Mouse (Mus musculus): ENCODE measurements at regions not wholly inside any gene's neighbourhood (a gene's known extent, or its start where the extent isn't known, plus 50 kb on each side); places are given as distances from the start of the nearest gene placed in this dataset.
"Not testable (repeated sequence)": the region's sequence is repeated elsewhere in the genome, so short reads cannot be mapped to it uniquely, and the experiment has no call there.

DNA sequence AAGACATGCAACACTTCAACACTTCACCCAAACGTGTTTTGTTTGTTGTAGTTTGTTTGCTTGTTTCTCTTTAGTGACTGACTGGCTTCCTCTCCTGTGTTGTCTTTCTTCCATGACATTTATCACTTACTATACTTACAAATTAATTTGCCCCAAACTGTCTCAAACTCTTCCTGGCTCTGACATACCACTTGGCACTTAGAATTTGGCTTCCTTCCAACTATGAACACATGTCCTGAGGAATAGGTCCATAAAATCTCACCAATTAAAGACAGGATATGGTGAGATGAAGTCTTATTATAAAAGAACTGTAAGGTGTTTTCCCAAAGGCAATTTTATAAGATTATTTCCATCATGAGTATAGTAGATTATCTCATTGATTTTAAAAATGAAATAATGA is 386.0 kb downstream of the Tlr4 start:
- H3K9me3 ChIP-seq (ENCODE audit: control insufficient read depth, low read length) = no peaks in the 10 kb centered on the region
- WGBS = 69% methylated on average over 1 of the region's 1 CpGs
- H3K9ac ChIP-seq (ENCODE audit: low read depth, low read length) = no peak overlapping the region
- H3K27ac ChIP-seq (ENCODE audit: low read depth, low read length) = no peak overlapping the region
- H3K4me3 ChIP-seq (ENCODE audit: low read depth, low read length) = no peak overlapping the region
- ATAC-seq (ENCODE audit: low FRiP score) (no peak), DNase-seq (ENCODE audit: low spot score) (no peak)
- H3K4me1 ChIP-seq (replicated peaks; ENCODE audit: control insufficient read depth, insufficient read depth, low read length) = no peaks in the 10 kb centered on the region
- no peaks in the 10 kb centered on the region for H3K27me3 ChIP-seq (ENCODE audit: control insufficient read depth, insufficient read depth, low read length)
- no peak overlapping the region for H3K4me2 ChIP-seq (replicated peaks; ENCODE audit: low read depth, low read length)
- H3K36me3 ChIP-seq (ENCODE audit: control insufficient read depth, insufficient read depth, low read length) = no peaks in the 10 kb centered on the region

DNA sequence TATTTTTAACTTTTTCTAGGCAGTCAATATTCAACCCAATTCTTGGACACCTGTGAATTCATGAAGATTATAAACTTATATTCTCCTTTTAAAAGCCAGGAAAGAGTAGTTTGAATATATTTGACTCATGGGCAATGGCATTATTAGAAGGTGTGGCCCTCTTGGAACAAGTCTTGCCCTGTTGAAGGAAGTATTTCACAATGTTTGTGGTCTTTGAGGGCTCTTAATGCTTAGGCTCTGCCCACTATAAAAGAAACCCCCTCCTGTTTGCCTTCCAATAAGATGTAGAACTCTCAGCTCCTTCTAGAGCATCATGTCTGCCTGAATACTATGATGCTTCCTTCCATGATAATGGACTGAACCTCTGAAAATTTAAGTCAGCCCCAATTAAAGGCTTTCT is 397.1 kb downstream of the Tlr4 start:
- no peak for ATAC-seq (ENCODE audit: low FRiP score)

DNA sequence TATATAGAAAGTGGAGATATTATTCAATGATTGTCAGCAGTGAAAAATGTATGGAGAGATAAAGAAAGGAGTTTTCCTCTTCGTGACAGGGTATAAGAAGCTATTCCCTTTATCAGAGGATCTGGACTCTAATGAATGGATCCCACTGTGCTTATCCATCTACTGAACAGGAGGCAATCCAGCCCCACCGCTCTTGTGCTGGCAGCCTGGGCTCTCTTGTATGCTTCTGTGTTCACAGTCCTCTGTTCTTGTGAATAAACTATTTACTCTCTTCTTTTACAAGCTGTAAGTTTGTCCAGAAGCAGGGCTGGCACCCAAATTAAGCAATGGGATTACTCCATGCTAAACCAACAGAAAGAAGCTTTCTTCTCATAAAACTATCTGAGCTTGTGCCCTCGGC is 401.8 kb downstream of the Tlr4 start:
- 83% methylated on average over 3 of the region's 3 CpGs for WGBS
- H3K9ac ChIP-seq (ENCODE audit: low read depth, low read length) = no peak overlapping the region
- DNase-seq (ENCODE audit: low spot score) (no peak), ATAC-seq (ENCODE audit: low FRiP score) (no peak)
- H3K36me3 ChIP-seq (ENCODE audit: control insufficient read depth, insufficient read depth, low read length) = no peaks in the 10 kb centered on the region
- H3K4me2 ChIP-seq (replicated peaks; ENCODE audit: low read depth, low read length) = no peak overlapping the region
- no peaks in the 10 kb centered on the region for H3K4me1 ChIP-seq (replicated peaks; ENCODE audit: control insufficient read depth, insufficient read depth, low read length)
- no peak overlapping the region for H3K4me3 ChIP-seq (ENCODE audit: low read depth, low read length)
- H3K27ac ChIP-seq (ENCODE audit: low read depth, low read length) = no peak overlapping the region
- no peaks in the 10 kb centered on the region for H3K27me3 ChIP-seq (ENCODE audit: control insufficient read depth, insufficient read depth, low read length)
- H3K9me3 ChIP-seq (ENCODE audit: control insufficient read depth, low read length) = no peaks in the 10 kb centered on the region

More for the DNA sequence above, 397.1 kb downstream of the Tlr4 start:
- no peak overlapping the region for H3K4me3 ChIP-seq (ENCODE audit: low read depth, low read length)
- H3K4me1 ChIP-seq (replicated peaks; ENCODE audit: control insufficient read depth, insufficient read depth, low read length) = no peaks in the 10 kb centered on the region
- no peak overlapping the region for H3K27ac ChIP-seq (ENCODE audit: low read depth, low read length)
- no peaks in the 10 kb centered on the region for H3K9me3 ChIP-seq (ENCODE audit: control insufficient read depth, low read length)
- DNase-seq (ENCODE audit: low spot score) = no peak
- no peaks in the 10 kb centered on the region for H3K27me3 ChIP-seq (ENCODE audit: control insufficient read depth, insufficient read depth, low read length)
- no peaks in the 10 kb centered on the region for H3K36me3 ChIP-seq (ENCODE audit: control insufficient read depth, insufficient read depth, low read length)
- no peak overlapping the region for H3K9ac ChIP-seq (ENCODE audit: low read depth, low read length)
- no peak overlapping the region for H3K4me2 ChIP-seq (replicated peaks; ENCODE audit: low read depth, low read length)

DNA sequence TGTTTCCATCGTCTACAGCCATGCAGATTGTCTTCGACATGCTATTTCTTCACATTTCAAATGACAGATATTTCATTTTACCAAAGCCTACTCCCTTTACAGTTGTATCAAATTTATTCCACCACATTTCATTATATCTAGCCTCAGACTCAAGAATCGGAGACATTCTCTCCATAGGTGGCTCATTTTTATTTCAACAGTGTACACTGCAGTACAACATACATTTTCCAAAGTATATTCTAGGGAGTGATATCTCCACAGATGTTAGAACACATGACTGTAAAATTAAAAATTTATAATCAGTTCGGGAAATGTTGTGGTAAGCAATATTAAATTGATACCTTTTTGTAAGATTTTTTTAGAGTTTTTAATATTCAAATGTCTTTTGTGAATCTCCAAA is 446.2 kb downstream of the Tlr4 start:
- no peaks in the 10 kb centered on the region for H3K4me1 ChIP-seq (replicated peaks; ENCODE audit: control insufficient read depth, insufficient read depth, low read length)
- no peaks in the 10 kb centered on the region for H3K9me3 ChIP-seq (ENCODE audit: control insufficient read depth, low read length)
- H3K27me3 ChIP-seq (ENCODE audit: control insufficient read depth, insufficient read depth, low read length) = no peaks in the 10 kb centered on the region
- WGBS = 88% methylated on average over 4 of the region's 4 CpGs
- no peak overlapping the region for H3K4me3 ChIP-seq (ENCODE audit: low read depth, low read length)
- H3K4me2 ChIP-seq (replicated peaks; ENCODE audit: low read depth, low read length) = no peak overlapping the region
- no peak overlapping the region for H3K9ac ChIP-seq (ENCODE audit: low read depth, low read length)
- no peak overlapping the region for H3K27ac ChIP-seq (ENCODE audit: low read depth, low read length)
- ATAC-seq (ENCODE audit: low FRiP score) (no peak), DNase-seq (ENCODE audit: low spot score) (no peak)
- H3K36me3 ChIP-seq (ENCODE audit: control insufficient read depth, insufficient read depth, low read length) = no peaks in the 10 kb centered on the region

DNA sequence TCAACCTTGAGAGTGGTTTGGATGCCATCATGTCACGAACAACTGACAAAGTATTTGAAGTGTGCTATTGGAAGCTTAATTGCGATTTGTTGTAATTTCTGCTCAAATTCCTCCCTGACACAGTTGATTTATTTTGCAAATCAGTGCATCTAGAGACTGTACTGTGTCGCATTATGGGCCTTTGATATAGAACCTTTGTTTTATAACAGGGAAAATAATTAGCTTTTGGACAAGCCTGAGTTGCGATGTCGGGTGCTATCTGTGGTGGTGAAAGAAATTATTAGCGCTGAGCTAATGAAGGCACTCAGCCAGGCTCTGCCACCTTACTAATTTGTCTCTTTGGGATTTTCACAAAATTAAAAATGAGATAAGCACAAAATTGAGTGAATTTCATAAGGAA is 473.6 kb downstream of the Tlr4 start:
- Histone ChIP-seq H3K4me1 (replicated peaks; ENCODE audit: control insufficient read depth, insufficient read depth, low read length) (no peaks in the 10 kb centered on the region), H3K27ac (ENCODE audit: low read depth, low read length) (no peak overlapping the region), H3K4me3 (ENCODE audit: low read depth, low read length) (no peak overlapping the region), H3K9me3 (ENCODE audit: control insufficient read depth, low read length) (no peaks in the 10 kb centered on the region), H3K36me3 (ENCODE audit: control insufficient read depth, insufficient read depth, low read length) (no peaks in the 10 kb centered on the region), H3K9ac (ENCODE audit: low read depth, low read length) (no peak overlapping the region), H3K4me2 (replicated peaks; ENCODE audit: low read depth, low read length) (no peak overlapping the region), H3K27me3 (ENCODE audit: control insufficient read depth, insufficient read depth, low read length) (no peaks in the 10 kb centered on the region)
- no peak for ATAC-seq (ENCODE audit: low FRiP score)
- no peak for DNase-seq (ENCODE audit: low spot score)
- WGBS = 78% methylated on average over 6 of the region's 6 CpGs

DNA sequence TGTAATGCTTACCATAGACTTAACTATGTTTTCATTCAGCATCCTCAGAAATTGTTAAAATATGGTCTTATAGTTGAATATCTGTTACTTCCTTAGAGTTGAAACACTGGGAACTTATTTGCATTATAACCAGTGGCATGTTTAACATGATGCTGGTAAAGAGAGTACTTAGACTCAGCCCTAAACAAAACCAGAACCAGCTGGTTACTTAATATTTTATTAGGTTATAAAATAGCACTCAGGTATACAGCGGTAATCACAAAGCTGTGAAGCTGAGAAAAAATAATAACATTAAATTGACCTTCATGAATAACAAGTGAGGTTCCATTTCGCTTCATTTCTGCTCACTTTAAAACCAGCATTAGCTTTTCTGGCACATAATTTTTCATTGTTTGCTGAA is 474.4 kb downstream of the Tlr4 start:
- Histone ChIP-seq H3K27me3 (ENCODE audit: control insufficient read depth, insufficient read depth, low read length) (no peaks in the 10 kb centered on the region), H3K36me3 (ENCODE audit: control insufficient read depth, insufficient read depth, low read length) (no peaks in the 10 kb centered on the region), H3K4me1 (replicated peaks; ENCODE audit: control insufficient read depth, insufficient read depth, low read length) (no peaks in the 10 kb centered on the region), H3K27ac (ENCODE audit: low read depth, low read length) (no peak overlapping the region), H3K4me2 (replicated peaks; ENCODE audit: low read depth, low read length) (no peak overlapping the region), H3K9me3 (ENCODE audit: control insufficient read depth, low read length) (no peaks in the 10 kb centered on the region), H3K9ac (ENCODE audit: low read depth, low read length) (no peak overlapping the region), H3K4me3 (ENCODE audit: low read depth, low read length) (no peak overlapping the region)
- 94% methylated on average over 2 of the region's 2 CpGs for WGBS
- ATAC-seq (ENCODE audit: low FRiP score) (no peak), DNase-seq (ENCODE audit: low spot score) (no peak)

DNA sequence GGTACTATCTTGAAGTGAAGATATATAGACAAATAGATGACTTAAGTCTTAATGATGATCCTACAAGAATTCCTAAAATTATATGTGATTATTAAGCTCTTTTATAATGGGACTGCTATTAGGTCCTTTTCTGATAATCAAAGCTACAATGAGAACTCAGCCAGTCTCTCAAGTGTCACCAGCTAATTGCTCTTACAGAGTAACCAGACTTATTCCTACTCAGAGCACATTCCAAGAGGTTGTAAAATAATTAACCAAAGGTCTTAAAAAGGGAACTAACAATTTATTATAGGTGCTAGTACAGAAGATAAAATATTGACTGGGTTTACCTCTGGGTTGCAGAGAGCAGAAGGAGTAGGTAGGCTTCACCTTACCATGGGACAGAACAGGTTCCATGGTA is 492.7 kb downstream of the Tlr4 start:
- not testable (repeated sequence) for H3K27me3 ChIP-seq (ENCODE audit: control insufficient read depth, insufficient read depth, low read length); DNase-seq (ENCODE audit: low spot score); H3K9me3 ChIP-seq (ENCODE audit: control insufficient read depth, low read length); H3K4me3 ChIP-seq (ENCODE audit: low read depth, low read length); H3K4me1 ChIP-seq (replicated peaks; ENCODE audit: control insufficient read depth, insufficient read depth, low read length); H3K4me2 ChIP-seq (replicated peaks; ENCODE audit: low read depth, low read length); H3K9ac ChIP-seq (ENCODE audit: low read depth, low read length); ATAC-seq (ENCODE audit: low FRiP score); H3K27ac ChIP-seq (ENCODE audit: low read depth, low read length); H3K36me3 ChIP-seq (ENCODE audit: control insufficient read depth, insufficient read depth, low read length)

Measured in hindbrain, embryonic 11.5 days (tissue).